Mouse (Mus musculus) liver, adult 2 months (tissue): Measurements from ENCODE around the gene Pemt.

Source experiments
- CTCF ChIP-seq: fragments of 200-500 bp; IDR thresholded peaks from 2 replicates; pipeline ENCODE4 v1.5.1; 2011; ENCODE audit warnings: low read depth, low read length, control low read depth
- POLR2A ChIP-seq: fragments of 200-500 bp; IDR thresholded peaks from 2 replicates; pipeline ENCODE4 v1.6.1; 2011; ENCODE audit warnings: low read length, control low read depth; ENCODE audit not compliant: insufficient read depth; ENCODE audit errors: extremely low read depth

GRCm38 (mm10) chr11:60044777-60045176, 1.5 kb downstream of the Pemt start:
- TF ChIP-seq CTCF (no peak), POLR2A (no peak)
